Mouse (Mus musculus): ENCODE measurements around the gene Col7a1. TPM values are rescaled to one million over a fixed set of nuclear protein-coding genes. Genes with fewer than 3 reads are reported as not detected.

Gene Col7a1
- polyA plus RNA-seq, 2 experiments = 0.29 to 0.45 TPM

DNA sequence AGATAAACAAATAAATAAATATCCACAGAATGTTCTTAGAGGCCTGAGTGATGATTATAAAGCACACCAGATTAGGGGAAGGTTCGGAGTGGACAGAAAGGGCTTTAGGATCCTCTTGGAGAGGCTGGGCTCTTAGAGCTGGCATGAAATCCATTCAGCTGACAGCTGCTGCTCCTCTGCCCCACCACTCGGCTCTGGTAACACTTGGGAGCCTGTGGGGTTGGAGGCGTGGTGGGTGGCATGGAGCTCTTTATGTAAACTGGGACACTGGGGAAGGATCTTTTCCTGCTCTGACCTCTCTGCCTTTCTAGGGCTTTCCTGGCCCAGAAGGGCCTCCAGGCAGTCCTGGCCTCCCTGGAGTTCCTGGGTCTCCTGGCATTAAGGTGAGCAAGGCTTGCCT, 10.2 kb downstream of the Col7a1 start:
- no peaks in the 10 kb centered on the region for H3K4me1 ChIP-seq (replicated peaks; ENCODE audit: control insufficient read depth in 2 of 2, insufficient read depth in 2 of 2, low read length in 1 of 2)
- 65% methylated on average over 3 of the region's 3 CpGs for WGBS (ENCODE audit: insufficient replicate concordance)
- no peak overlapping the region for H3K4me3 ChIP-seq (ENCODE audit: insufficient read depth in 1 of 2, low read depth in 2 of 2, low read length in 2 of 2)
- H3K4me2 ChIP-seq (ENCODE audit: low read depth) = no peak overlapping the region
- H3K27ac ChIP-seq = no peak overlapping the region
- no peaks in the 10 kb centered on the region for H3K27me3 ChIP-seq (ENCODE audit: control insufficient read depth, insufficient read depth, low read length)
- ATAC-seq (ENCODE audit: insufficient read depth) (no peak), DNase-seq (ENCODE audit: low read depth in 3 of 3, low spot score in 3 of 3) (no peak)
- H3K9me3 ChIP-seq (ENCODE audit: control insufficient read depth, low read length) = no peaks in the 10 kb centered on the region
- TF ChIP-seq EP300 (IDR thresholded peaks at IDR 0.05; ENCODE audit: low read depth) (no peak), CTCF (IDR thresholded peaks at IDR 0.05; ENCODE audit: low read depth) (no peak)
- no peak overlapping the region for H3K9ac ChIP-seq (replicated peaks)
- no peaks in the 10 kb centered on the region for H3K36me3 ChIP-seq (replicated peaks; ENCODE audit: control insufficient read depth, insufficient read depth, low read depth)

DNA sequence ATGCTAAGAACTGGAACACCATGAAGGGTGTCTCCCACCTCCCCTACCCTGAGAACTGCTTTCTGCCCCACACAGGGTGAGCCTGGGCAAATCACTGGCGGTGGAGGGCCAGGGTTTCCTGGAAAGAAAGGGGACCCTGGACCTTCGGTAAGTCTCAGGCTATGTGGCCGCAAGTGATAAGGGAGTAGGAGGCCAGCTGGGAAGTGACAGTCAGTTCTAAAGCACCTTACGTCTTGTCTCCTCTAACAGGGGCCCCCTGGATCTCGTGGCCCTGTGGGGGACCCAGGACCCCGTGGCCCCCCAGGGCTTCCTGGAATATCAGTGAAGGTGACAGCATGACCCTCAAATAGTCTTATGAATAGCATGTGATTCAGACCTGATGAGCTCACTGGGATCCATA, 11.0 kb downstream of the Col7a1 start:
- WGBS (ENCODE audit: insufficient replicate concordance) = 22% methylated on average over 6 of the region's 6 CpGs
- DNase-seq (ENCODE audit: low read depth in 3 of 3, low spot score in 3 of 3) (no peak), ATAC-seq (ENCODE audit: insufficient read depth) (no peak)

DNA sequence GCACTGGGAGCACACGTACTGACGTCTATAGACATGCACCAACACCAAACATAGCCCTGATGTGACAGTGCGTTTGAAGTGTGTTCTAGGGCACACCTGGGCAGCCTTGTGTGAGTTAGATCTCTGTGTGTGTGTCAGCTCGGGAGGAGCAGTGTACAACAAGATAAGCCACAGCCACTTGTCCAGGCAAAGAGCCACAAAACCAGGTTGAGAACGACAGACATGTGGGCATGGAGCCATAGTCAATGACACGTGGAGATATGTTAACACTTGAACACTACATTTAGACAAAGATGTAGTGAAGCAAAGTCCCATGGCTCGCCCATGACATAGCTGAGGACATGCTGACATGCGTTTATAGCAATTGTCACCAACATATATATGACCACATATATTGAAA, 17.2 kb downstream of the Col7a1 start:
- Histone ChIP-seq H3K27me3 (ENCODE audit: control insufficient read depth, insufficient read depth, low read length) (no peaks in the 10 kb centered on the region), H3K36me3 (replicated peaks; ENCODE audit: control insufficient read depth, insufficient read depth, low read depth) (no peaks in the 10 kb centered on the region), H3K4me1 (replicated peaks; ENCODE audit: control insufficient read depth in 2 of 2, insufficient read depth in 2 of 2, low read length in 1 of 2) (no peaks in the 10 kb centered on the region), H3K9me3 (ENCODE audit: control insufficient read depth, low read length) (no peaks in the 10 kb centered on the region), H3K9ac (replicated peaks) (no peak overlapping the region), H3K4me3 (ENCODE audit: insufficient read depth in 1 of 2, low read depth in 2 of 2, low read length in 2 of 2) (no peak overlapping the region), H3K27ac (no peak overlapping the region), H3K4me2 (ENCODE audit: low read depth) (no peak overlapping the region)
- DNase-seq (ENCODE audit: low read depth in 3 of 3, low spot score in 3 of 3) (no peak), ATAC-seq (ENCODE audit: insufficient read depth) (no peak)
- no peak for TF ChIP-seq CTCF (IDR thresholded peaks at IDR 0.05; ENCODE audit: low read depth)
- no peak for TF ChIP-seq EP300 (IDR thresholded peaks at IDR 0.05; ENCODE audit: low read depth)
- 55% methylated on average over 8 of the region's 8 CpGs for WGBS (ENCODE audit: insufficient replicate concordance)

More for the DNA sequence above, 11.0 kb downstream of the Col7a1 start:
- Histone ChIP-seq H3K27me3 (ENCODE audit: control insufficient read depth, insufficient read depth, low read length) (no peaks in the 10 kb centered on the region), H3K36me3 (replicated peaks; ENCODE audit: control insufficient read depth, insufficient read depth, low read depth) (no peaks in the 10 kb centered on the region), H3K4me2 (ENCODE audit: low read depth) (no peak overlapping the region), H3K4me3 (ENCODE audit: insufficient read depth in 1 of 2, low read depth in 2 of 2, low read length in 2 of 2) (no peak overlapping the region), H3K4me1 (replicated peaks; ENCODE audit: control insufficient read depth in 2 of 2, insufficient read depth in 2 of 2, low read length in 1 of 2) (no peaks in the 10 kb centered on the region), H3K27ac (no peak overlapping the region), H3K9ac (replicated peaks) (no peak overlapping the region), H3K9me3 (ENCODE audit: control insufficient read depth, low read length) (no peaks in the 10 kb centered on the region)
- no peak for TF ChIP-seq EP300 (IDR thresholded peaks at IDR 0.05; ENCODE audit: low read depth)

DNA sequence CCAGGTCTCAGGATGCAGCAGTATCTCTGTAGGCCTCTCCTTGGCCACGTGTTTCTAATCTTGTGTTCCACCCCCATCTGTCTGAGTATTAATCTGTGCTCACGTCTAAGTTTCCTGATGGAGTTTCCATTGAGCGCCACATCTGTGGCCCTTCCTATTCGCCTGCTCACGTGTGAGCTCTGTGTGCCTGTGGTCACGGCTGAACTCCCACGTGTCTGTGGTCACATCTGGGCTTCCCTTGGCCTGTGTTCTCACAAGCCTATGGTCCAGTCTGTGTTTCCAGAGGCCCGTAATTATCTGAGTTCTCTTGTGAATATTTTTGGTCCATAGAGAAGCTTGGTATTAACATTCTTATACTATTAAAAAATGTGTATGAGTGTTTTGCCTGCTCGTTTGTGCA, 23.1 kb downstream of the Col7a1 start:
- no peaks in the 10 kb centered on the region for H3K27me3 ChIP-seq (ENCODE audit: control insufficient read depth, insufficient read depth, low read length)
- 55% methylated on average over 9 of the region's 9 CpGs for WGBS (ENCODE audit: insufficient replicate concordance)
- TF ChIP-seq EP300 (IDR thresholded peaks at IDR 0.05; ENCODE audit: low read depth) = no peak
- no peak for TF ChIP-seq CTCF (IDR thresholded peaks at IDR 0.05; ENCODE audit: low read depth)
- no peak overlapping the region for H3K27ac ChIP-seq
- no peaks in the 10 kb centered on the region for H3K9me3 ChIP-seq (ENCODE audit: control insufficient read depth, low read length)
- no peak overlapping the region for H3K9ac ChIP-seq (replicated peaks)
- H3K36me3 ChIP-seq (replicated peaks; ENCODE audit: control insufficient read depth, insufficient read depth, low read depth) = no peaks in the 10 kb centered on the region
- H3K4me2 ChIP-seq (ENCODE audit: low read depth) = no peak overlapping the region
- ATAC-seq (ENCODE audit: insufficient read depth) (no peak), DNase-seq (ENCODE audit: low read depth in 3 of 3, low spot score in 3 of 3) (no peak)
- no peaks in the 10 kb centered on the region for H3K4me1 ChIP-seq (replicated peaks; ENCODE audit: control insufficient read depth in 2 of 2, insufficient read depth in 2 of 2, low read length in 1 of 2)
- no peak overlapping the region for H3K4me3 ChIP-seq (ENCODE audit: insufficient read depth in 1 of 2, low read depth in 2 of 2, low read length in 2 of 2)

DNA sequence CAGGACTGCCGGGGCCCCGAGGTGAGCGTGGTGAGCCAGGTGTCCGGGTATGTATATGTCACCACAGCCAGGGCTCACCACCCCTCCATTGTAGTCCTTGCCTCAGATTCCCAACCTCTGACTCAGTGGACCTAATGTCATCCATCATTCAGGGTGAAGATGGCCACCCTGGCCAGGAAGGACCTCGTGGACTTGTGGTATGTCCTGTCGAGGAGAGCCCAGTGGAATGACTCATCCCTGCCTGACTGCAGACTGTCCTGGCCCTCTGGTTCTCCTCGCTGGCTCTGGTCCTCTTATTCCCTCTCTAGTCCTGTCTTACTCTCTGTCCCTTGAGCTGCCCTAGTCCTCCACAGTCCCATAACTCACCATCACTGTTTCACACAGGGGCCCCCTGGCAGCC, 24.6 kb downstream of the Col7a1 start:
- Histone ChIP-seq H3K4me2 (ENCODE audit: low read depth) (no peak overlapping the region), H3K27me3 (ENCODE audit: control insufficient read depth, insufficient read depth, low read length) (no peaks in the 10 kb centered on the region), H3K9me3 (ENCODE audit: control insufficient read depth, low read length) (no peaks in the 10 kb centered on the region), H3K4me3 (ENCODE audit: insufficient read depth in 1 of 2, low read depth in 2 of 2, low read length in 2 of 2) (no peak overlapping the region), H3K27ac (no peak overlapping the region), H3K36me3 (replicated peaks; ENCODE audit: control insufficient read depth, insufficient read depth, low read depth) (no peaks in the 10 kb centered on the region), H3K4me1 (replicated peaks; ENCODE audit: control insufficient read depth in 2 of 2, insufficient read depth in 2 of 2, low read length in 1 of 2) (peaks cover 0 to 3% of the 10 kb centered on the region in 2 experiments; a peak in 2 of 4 replicates), H3K9ac (replicated peaks) (no peak overlapping the region)
- DNase-seq (ENCODE audit: low read depth in 3 of 3, low spot score in 3 of 3) = no peak
- 37% methylated on average over 7 of the region's 7 CpGs for WGBS (ENCODE audit: insufficient replicate concordance)
- no peak for ATAC-seq (ENCODE audit: insufficient read depth)
- TF ChIP-seq CTCF (IDR thresholded peaks at IDR 0.05; ENCODE audit: low read depth) (no peak), EP300 (IDR thresholded peaks at IDR 0.05; ENCODE audit: low read depth) (no peak)
